8 mouse cellular contexts compared by ENCODE assay signal in the genomic region with DNA sequence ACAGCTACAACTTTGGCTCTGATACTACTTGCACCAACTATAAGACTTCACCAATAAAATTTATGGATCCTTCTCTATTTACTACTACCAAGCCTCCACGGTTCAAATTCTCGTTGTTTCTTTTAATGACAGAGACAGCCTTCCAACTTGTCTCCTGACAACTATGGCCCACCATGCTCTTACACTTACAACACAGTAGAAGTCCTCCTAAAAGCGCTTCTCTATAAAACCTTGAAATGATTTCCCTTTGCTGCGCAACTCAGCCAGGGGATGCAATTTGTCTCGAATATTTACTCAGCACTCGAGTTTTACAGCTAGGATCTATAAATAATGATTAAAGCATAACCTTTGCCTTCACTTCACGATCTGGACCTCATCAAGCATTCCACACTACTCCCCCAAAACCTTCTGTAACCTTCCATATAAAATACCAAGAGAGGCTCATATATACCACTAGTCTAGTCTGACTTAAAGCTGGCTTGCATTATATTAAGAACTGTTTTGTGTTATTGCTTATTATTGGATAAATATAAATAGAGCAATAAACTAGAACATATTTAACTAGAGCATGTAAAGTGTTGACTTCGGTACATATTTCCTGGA.
"Had no signal": no experiment of that assay in that cellular context is flagged by ENCODE, and none has a peak within 500 bp of the region (broad histone marks: within the 10 kb centered on the region; RNA-seq: fewer than 3 reads in every experiment).

No protein-coding gene starts in this region.

- H3K9me3 ChIP-seq: midbrain, embryonic 13.5 days had no signal

- H3K27me3 ChIP-seq: midbrain, embryonic 13.5 days had no signal

- H3K36me3 ChIP-seq: midbrain, embryonic 13.5 days had no signal

- H3K4me1 ChIP-seq: midbrain, embryonic 13.5 days had no signal

- H3K4me2 ChIP-seq: midbrain, embryonic 13.5 days had no signal

- DNase-seq: kidney, postnatal 25 days; layer of hippocampus, adult 9-11 months; lung, adult 18-20 months; right cerebral cortex, postnatal 14 days; thymus, postnatal 36 days had no signal

- ATAC-seq: hindbrain, postnatal 0 days; midbrain, embryonic 13.5 days had no signal

- H3K9ac ChIP-seq: liver, embryonic 14.5 days; midbrain, embryonic 13.5 days had no signal

- H3K27ac ChIP-seq: hindbrain, postnatal 0 days; liver, embryonic 14.5 days; midbrain, embryonic 13.5 days had no signal

- H3K4me3 ChIP-seq: midbrain, embryonic 13.5 days had no signal
